In genomic region chr11:81153161-81153840, GRCm38 (mm10) we compare ENCODE assay signal across 8 mouse cellular contexts.
DNase-seq lines count a peak whose midpoint lies in the region; ATAC-seq and TF ChIP-seq lines count a peak whose summit lies in the region.

No protein-coding gene starts in this region.

- no peaks in the 10 kb centered on the region for H3K4me1 ChIP-seq in heart, adult 2 months (ENCODE audit: control insufficient read depth, insufficient read depth, low read length)
- H3K4me1 ChIP-seq in intestine, embryonic 15.5 days (replicated peaks): peaks cover 23% of the 10 kb centered on the region
- peaks cover 34% of the 10 kb centered on the region for H3K4me1 ChIP-seq in limb, embryonic 12.5 days (replicated peaks)

- TF ChIP-seq CTCF in heart, adult 2 months (IDR thresholded peaks at IDR 0.05): no peak

- no peak for TF ChIP-seq EP300 in heart, adult 2 months (IDR thresholded peaks at IDR 0.05; ENCODE audit: insufficient read depth, low read depth, low read length)

- H3K9me3 ChIP-seq in intestine, embryonic 15.5 days: no peaks in the 10 kb centered on the region
- no peaks in the 10 kb centered on the region for H3K9me3 ChIP-seq in limb, embryonic 12.5 days

- H3K4me2 ChIP-seq in intestine, embryonic 15.5 days (replicated peaks): peak overlapping the region; percentile 95
- peak overlapping the region; percentile 98 for H3K4me2 ChIP-seq in limb, embryonic 12.5 days

- no peak for TF ChIP-seq POLR2A in heart, adult 2 months (IDR thresholded peaks at IDR 0.05; ENCODE audit: insufficient read depth, low read depth, low read length)

- no peaks in the 10 kb centered on the region for H3K36me3 ChIP-seq in heart, adult 2 months (ENCODE audit: control insufficient read depth, insufficient read depth, low read length)
- H3K36me3 ChIP-seq in intestine, embryonic 15.5 days: no peaks in the 10 kb centered on the region
- no peaks in the 10 kb centered on the region for H3K36me3 ChIP-seq in limb, embryonic 12.5 days

- H3K4me3 ChIP-seq in heart, adult 2 months: no peak overlapping the region
- H3K4me3 ChIP-seq in intestine, embryonic 15.5 days (replicated peaks): peak overlapping the region; percentile 50
- peak overlapping the region; percentile 58 for H3K4me3 ChIP-seq in limb, embryonic 12.5 days (replicated peaks)

- H3K27me3 ChIP-seq in heart, adult 2 months (ENCODE audit: control insufficient read depth, insufficient read depth, low read length): peaks cover 15% of the 10 kb centered on the region
- peaks cover 60% of the 10 kb centered on the region for H3K27me3 ChIP-seq in intestine, embryonic 15.5 days (replicated peaks)
- H3K27me3 ChIP-seq in limb, embryonic 12.5 days: peaks cover 92% of the 10 kb centered on the region

- peak; percentile 12 to 30 for DNase-seq in heart, adult 2 months
- DNase-seq in heart, adult 8-10 months (ENCODE audit: low spot score): no peak
- peak; percentile 44 for DNase-seq in cerebellum, adult 8-10 months
- peak; percentile 46 for DNase-seq in forelimb bud, embryonic 11.5 days (ENCODE audit: low read depth, low spot score)
- peak; percentile 24 for DNase-seq in ovary, postnatal 14 days (ENCODE audit: low spot score)
- DNase-seq in thymus, postnatal 25 days: no peak

- ATAC-seq in intestine, embryonic 15.5 days: peak; percentile 83
- no peak for ATAC-seq in limb, embryonic 12.5 days (ENCODE audit: insufficient number of reproducible peaks, insufficient read depth, low FRiP score, low TSS enrichment, low read depth)

- H3K27ac ChIP-seq in heart, adult 2 months: no peak overlapping the region
- no peak overlapping the region for H3K27ac ChIP-seq in intestine, embryonic 15.5 days
- no peak overlapping the region for H3K27ac ChIP-seq in limb, embryonic 12.5 days

- intact Hi-C loops in heart, adult 2 months (cut with DNase I): no loop called here

- no peaks in the 10 kb centered on the region for H3K79me2 ChIP-seq in heart, adult 2 months (replicated peaks; ENCODE audit: control insufficient read depth, insufficient read depth, low read length)

- H3K9ac ChIP-seq in heart, adult 2 months (ENCODE audit: low read depth, low read length): no peak overlapping the region
- H3K9ac ChIP-seq in intestine, embryonic 15.5 days: 0 out of 2 replicates have a peak overlapping the region, but pooled peaks have one; percentile 8
- no peak overlapping the region for H3K9ac ChIP-seq in limb, embryonic 12.5 days (replicated peaks)

- WGBS in heart, adult 2 months: under 1% methylated on average over 57 of the region's 57 CpGs
- WGBS in intestine, embryonic 15.5 days: under 1% methylated on average over 57 of the region's 57 CpGs
- 2% methylated on average over 57 of the region's 57 CpGs for WGBS in limb, embryonic 12.5 days

Comparison
In these comparisons a context has a peak if more than half of its experiments do, and no peak if none do; other contexts are left out.
1. DNase-seq: peak in heart, adult 2 months (2 of 2), cerebellum, adult 8-10 months (single experiment), forelimb bud, embryonic 11.5 days (single experiment) and ovary, postnatal 14 days (single experiment); none in heart, adult 8-10 months (single experiment) and thymus, postnatal 25 days (single experiment).